Mouse (Mus musculus) cerebellum, adult (tissue): ENCODE results near the gene Mdga1.
A peak's percentile ranks its signal among the peaks of the same experiment; 100 is the strongest.

Source experiments
- ATAC-seq: cut with Nextera tagmentation; 2 replicates; pipeline ENCODE4 v1.9.2; 2017; ENCODE audit warnings: mild to moderate bottlenecking, moderate library complexity, mixed read lengths; ENCODE audit not compliant: insufficient number of reproducible peaks, low FRiP score, low TSS enrichment

The Mdga1 gene

GRCm38 (mm10) chr17:29849436-29849797 lies 120.5 kb downstream of the Mdga1 start:
- no peak for ATAC-seq

GRCm38 (mm10) chr17:29848793-29849435 lies 121.0 kb downstream of the Mdga1 start:
- peak; percentile 49; the same call in 1 of the 2 replicates for ATAC-seq

- ATAC-seq, result no peak
These were observed 122.6 kb downstream of the Mdga1 start for GRCm38 (mm10) chr17:29847291-29847690.

- no peak for ATAC-seq
These were observed 123.6 kb downstream of the Mdga1 start for GRCm38 (mm10) chr17:29846284-29846683.

GRCm38 (mm10) chr17:29844949-29845348 lies 124.9 kb downstream of the Mdga1 start:
- no peak for ATAC-seq

GRCm38 (mm10) chr17:29843419-29844162 lies 126.3 kb downstream of the Mdga1 start:
- no peak for ATAC-seq

- no peak for ATAC-seq
These were observed 127.9 kb downstream of the Mdga1 start for GRCm38 (mm10) chr17:29841781-29842690.

GRCm38 (mm10) chr17:29838029-29838428 lies 131.9 kb downstream of the Mdga1 start:
- ATAC-seq, result no peak

GRCm38 (mm10) chr17:29837441-29837840 lies 132.4 kb downstream of the Mdga1 start:
- no peak for ATAC-seq

- peak; percentile 65; the same call in 1 of the 2 replicates for ATAC-seq
These were observed 135.1 kb downstream of the Mdga1 start for GRCm38 (mm10) chr17:29834768-29835167.

- no peak for ATAC-seq
These were observed 135.6 kb downstream of the Mdga1 start for GRCm38 (mm10) chr17:29834333-29834732.

- no peak for ATAC-seq
These were observed 138.2 kb downstream of the Mdga1 start for GRCm38 (mm10) chr17:29831696-29832095.

- ATAC-seq, result no peak
These were observed 140.8 kb downstream of the Mdga1 start for GRCm38 (mm10) chr17:29829136-29829535.

- ATAC-seq, result no peak
These were observed 142.3 kb downstream of the Mdga1 start for GRCm38 (mm10) chr17:29827602-29828001.

- ATAC-seq, result no peak
These were observed 145.3 kb downstream of the Mdga1 start for GRCm38 (mm10) chr17:29824512-29825120.

- ATAC-seq, result no peak; the same call in 1 of the 2 replicates
These were observed 145.7 kb downstream of the Mdga1 start for GRCm38 (mm10) chr17:29824208-29824509.

GRCm38 (mm10) chr17:29823439-29824207 lies 146.3 kb downstream of the Mdga1 start:
- peak; percentile 76 for ATAC-seq

- no peak for ATAC-seq
These were observed 150.3 kb downstream of the Mdga1 start for GRCm38 (mm10) chr17:29819608-29820007.

GRCm38 (mm10) chr17:29818989-29819388 lies 150.9 kb downstream of the Mdga1 start:
- ATAC-seq, result no peak
